16 mouse cellular contexts compared by ENCODE assay signal in the genomic region with DNA sequence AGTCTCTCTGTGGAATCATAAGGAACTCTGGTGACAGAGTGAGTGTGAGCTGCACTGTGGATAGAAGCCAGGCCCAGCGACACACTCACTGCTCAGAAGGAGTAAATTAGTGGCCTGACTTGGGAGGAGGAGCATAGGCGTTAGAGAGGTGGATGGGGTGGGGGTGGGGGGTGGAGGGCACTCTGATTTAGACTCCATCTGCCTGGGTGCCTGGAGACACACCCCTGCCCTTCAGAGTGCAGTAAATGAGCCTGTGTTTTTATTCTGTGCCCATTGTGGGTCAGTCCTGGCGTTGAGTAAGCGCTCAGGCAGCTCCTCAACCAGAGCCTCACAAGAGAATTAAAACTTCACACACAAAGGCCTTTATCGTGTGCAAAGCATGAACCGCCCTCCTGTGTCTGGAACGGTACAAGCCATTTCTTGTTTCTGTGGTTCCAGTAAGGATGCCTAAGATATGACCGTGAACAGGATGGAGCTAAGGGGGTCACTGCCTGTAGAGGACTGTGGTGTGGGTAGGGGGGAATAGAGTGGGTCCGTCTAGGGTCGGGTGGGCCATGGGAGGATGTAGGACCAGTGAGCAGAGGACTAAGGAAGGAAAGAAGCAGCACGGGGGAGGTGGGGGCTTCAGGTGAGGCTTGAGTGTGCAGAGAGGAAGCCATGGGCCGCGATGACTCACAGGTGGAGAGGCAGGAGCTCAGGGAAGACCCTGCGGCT. TPM values are rescaled to one million over a fixed set of nuclear protein-coding genes. Genes with fewer than 3 reads are reported as not detected.
DNase-seq lines count a peak whose midpoint lies in the region; ATAC-seq and TF ChIP-seq lines count a peak whose summit lies in the region.
"Had no signal": no experiment of that assay in that cellular context is flagged by ENCODE, and none has a peak within 500 bp of the region (broad histone marks: within the 10 kb centered on the region; RNA-seq: fewer than 3 reads in every experiment).

No protein-coding gene starts in this region.

- ATAC-seq in heart, embryonic 12.5 days (ENCODE audit: insufficient number of reproducible peaks, low FRiP score) = peak; percentile 22; the same call in 1 of the 2 replicates
- peak; percentile 58; the same call in 1 of the 2 replicates for ATAC-seq in midbrain, embryonic 13.5 days
- ATAC-seq in midbrain, postnatal 0 days (ENCODE audit: low FRiP score) = no peak
- ATAC-seq in forebrain, postnatal 0 days = peak; percentile 29; the same call in 1 of the 2 replicates
- ATAC-seq in intestine, embryonic 16.5 days = no peak
- ATAC-seq: inflammation-experienced regulatory T-cells, adult 6 months had no signal

- DNase-seq in heart, adult 9 months (ENCODE audit: low spot score in 2 of 2) = no peak
- no peak for DNase-seq in midbrain, postnatal 0 days (ENCODE audit: low spot score)
- no peak for DNase-seq in forebrain, postnatal 0 days
- no peak for DNase-seq in right cerebral cortex, adult 2 months (ENCODE audit: low spot score in 2 of 2)
- DNase-seq in spleen, postnatal 4 days (ENCODE audit: low spot score in 2 of 2) = no peak
- DNase-seq: B cell, adult 2 months; cerebellum, adult 18-20 months; kidney, postnatal 10 days; lung, adult 18-20 months; thymus, postnatal 36 days had no signal

- H3K36me3 ChIP-seq in heart, embryonic 12.5 days = peaks cover 59% of the 10 kb centered on the region
- H3K36me3 ChIP-seq in midbrain, embryonic 13.5 days = 0 out of 2 replicates have a peak, but pooled peaks cover 6% of the 10 kb centered on the region
- no peaks in the 10 kb centered on the region for H3K36me3 ChIP-seq in midbrain, postnatal 0 days (ENCODE audit: insufficient read depth, low read length)
- no peaks in the 10 kb centered on the region for H3K36me3 ChIP-seq in forebrain, postnatal 0 days (ENCODE audit: insufficient read depth)
- H3K36me3 ChIP-seq in intestine, embryonic 16.5 days (ENCODE audit: control insufficient read depth, insufficient read depth, low read length) = no peaks in the 10 kb centered on the region

- H3K4me1 ChIP-seq in heart, embryonic 12.5 days (replicated peaks) = peaks cover 8% of the 10 kb centered on the region; the same call in 1 of the 2 replicates
- H3K4me1 ChIP-seq in midbrain, embryonic 13.5 days (replicated peaks) = peaks cover 5% of the 10 kb centered on the region; the same call in 1 of the 2 replicates
- no peaks in the 10 kb centered on the region for H3K4me1 ChIP-seq in midbrain, postnatal 0 days (ENCODE audit: insufficient read depth, low read length)
- H3K4me1 ChIP-seq in forebrain, postnatal 0 days (ENCODE audit: insufficient read depth) = no peaks in the 10 kb centered on the region
- peaks cover 3% of the 10 kb centered on the region; the same call in 1 of the 2 replicates for H3K4me1 ChIP-seq in intestine, embryonic 16.5 days (ENCODE audit: control insufficient read depth, insufficient read depth, low read length)
- H3K4me1 ChIP-seq: limb, embryonic 15.5 days had no signal

- no peak overlapping the region for H3K4me2 ChIP-seq in heart, embryonic 12.5 days
- no peak overlapping the region for H3K4me2 ChIP-seq in midbrain, embryonic 13.5 days (replicated peaks)
- H3K4me2 ChIP-seq in midbrain, postnatal 0 days (ENCODE audit: low read depth, low read length, poor library complexity, severe bottlenecking) = no peak overlapping the region
- no peak overlapping the region for H3K4me2 ChIP-seq in forebrain, postnatal 0 days (ENCODE audit: low read depth)
- H3K4me2 ChIP-seq in intestine, embryonic 16.5 days (ENCODE audit: low read depth, low read length) = no peak overlapping the region
- H3K4me2 ChIP-seq: limb, embryonic 15.5 days had no signal

- 78% methylated on average over 14 of the region's 14 CpGs for WGBS in heart, embryonic 12.5 days
- 70% methylated on average over 14 of the region's 14 CpGs for WGBS in midbrain, embryonic 13.5 days
- 69% methylated on average over 14 of the region's 14 CpGs for WGBS in midbrain, postnatal 0 days
- WGBS in forebrain, postnatal 0 days = 54% methylated on average over 14 of the region's 14 CpGs
- WGBS in intestine, embryonic 16.5 days = 82% methylated on average over 14 of the region's 14 CpGs

- no peaks in the 10 kb centered on the region for H3K9me3 ChIP-seq in heart, embryonic 12.5 days (replicated peaks)
- no peaks in the 10 kb centered on the region for H3K9me3 ChIP-seq in midbrain, embryonic 13.5 days
- no peaks in the 10 kb centered on the region for H3K9me3 ChIP-seq in midbrain, postnatal 0 days (ENCODE audit: low read length)
- no peaks in the 10 kb centered on the region for H3K9me3 ChIP-seq in forebrain, postnatal 0 days (ENCODE audit: low read length)
- no peaks in the 10 kb centered on the region for H3K9me3 ChIP-seq in intestine, embryonic 16.5 days (ENCODE audit: control insufficient read depth, low read length)
- H3K9me3 ChIP-seq: limb, embryonic 15.5 days had no signal

- H3K27ac ChIP-seq in heart, embryonic 12.5 days (ENCODE audit: poor library complexity, severe bottlenecking) = no peak overlapping the region
- H3K27ac ChIP-seq in midbrain, embryonic 13.5 days = 0 out of 2 replicates have a peak overlapping the region, but pooled peaks have one; percentile 51
- no peak overlapping the region for H3K27ac ChIP-seq in midbrain, postnatal 0 days (ENCODE audit: low read depth, low read length)
- no peak overlapping the region for H3K27ac ChIP-seq in forebrain, postnatal 0 days (ENCODE audit: low read depth, low read length)
- H3K27ac ChIP-seq in intestine, embryonic 16.5 days (ENCODE audit: low read length) = no peak overlapping the region
- H3K27ac ChIP-seq: limb, embryonic 15.5 days; macrophage had no signal

- TF ChIP-seq CTCF in midbrain, postnatal 0 days (IDR thresholded peaks at IDR 0.05) = no peak
- TF ChIP-seq CTCF in forebrain, postnatal 0 days (IDR thresholded peaks at IDR 0.05; ENCODE audit: low read depth) = no peak

- no peak overlapping the region for H3K4me3 ChIP-seq in heart, embryonic 12.5 days
- H3K4me3 ChIP-seq in midbrain, embryonic 13.5 days (replicated peaks) = no peak overlapping the region
- no peak overlapping the region for H3K4me3 ChIP-seq in midbrain, postnatal 0 days (ENCODE audit: low read depth, low read length)
- H3K4me3 ChIP-seq in forebrain, postnatal 0 days (ENCODE audit: low read depth, low read length) = no peak overlapping the region
- no peak overlapping the region for H3K4me3 ChIP-seq in intestine, embryonic 16.5 days (ENCODE audit: low read length)
- H3K4me3 ChIP-seq: limb, embryonic 15.5 days had no signal

- no peak overlapping the region for H3K9ac ChIP-seq in heart, embryonic 12.5 days
- H3K9ac ChIP-seq in midbrain, embryonic 13.5 days (replicated peaks) = no peak overlapping the region
- H3K9ac ChIP-seq in midbrain, postnatal 0 days (replicated peaks; ENCODE audit: low read length, poor library complexity, severe bottlenecking) = no peak overlapping the region
- H3K9ac ChIP-seq in forebrain, postnatal 0 days = no peak overlapping the region
- no peak overlapping the region for H3K9ac ChIP-seq in intestine, embryonic 16.5 days (ENCODE audit: low read depth, low read length)
- H3K9ac ChIP-seq: limb, embryonic 15.5 days had no signal

- no peaks in the 10 kb centered on the region for H3K27me3 ChIP-seq in heart, embryonic 12.5 days (replicated peaks)
- no peaks in the 10 kb centered on the region for H3K27me3 ChIP-seq in midbrain, embryonic 13.5 days
- no peaks in the 10 kb centered on the region for H3K27me3 ChIP-seq in midbrain, postnatal 0 days (ENCODE audit: insufficient read depth, low read length)
- H3K27me3 ChIP-seq in forebrain, postnatal 0 days (ENCODE audit: insufficient read depth, low read length) = no peaks in the 10 kb centered on the region
- no peaks in the 10 kb centered on the region for H3K27me3 ChIP-seq in intestine, embryonic 16.5 days (replicated peaks; ENCODE audit: control insufficient read depth, insufficient read depth, low read length)
- H3K27me3 ChIP-seq: limb, embryonic 15.5 days had no signal

RNA-seq across cellular contexts. Expression of a gene that starts 16.9 kb away (rescaled TPM):
- polyA plus RNA-seq in heart, embryonic 12.5 days (2016; fragmentation: Nextera tagmentation; extraction: Ambion mirVana) = 19.2 and 20.6 TPM in 2 replicates
- 13.3 and 16.6 TPM in 2 replicates for polyA plus RNA-seq in midbrain, embryonic 13.5 days (2015; fragmentation: Nextera tagmentation; extraction: Ambion mirVana)
- 5.9 and 6.7 TPM in 2 replicates for total RNA-seq in midbrain, postnatal 0 days (2014; rRNA removed)
- polyA plus RNA-seq in midbrain, postnatal 0 days (2015; fragmentation: Nextera tagmentation; extraction: Ambion mirVana) = 4.6 and 5.6 TPM in 2 replicates
- total RNA-seq in forebrain, postnatal 0 days (2014; rRNA removed) = 8.6 and 11.0 TPM in 2 replicates
- 5.0 and 6.0 TPM in 2 replicates for polyA plus RNA-seq in forebrain, postnatal 0 days (2015; fragmentation: Nextera tagmentation; extraction: Ambion mirVana)
- 17.1 and 18.2 TPM in 2 replicates for polyA plus RNA-seq in intestine, embryonic 16.5 days (2015; fragmentation: Nextera tagmentation; extraction: Ambion mirVana)

RNA-seq across cellular contexts. Expression of a gene that starts 19.1 kb away (rescaled TPM):
- polyA plus RNA-seq in heart, embryonic 12.5 days (2016; fragmentation: Nextera tagmentation; extraction: Ambion mirVana) = 10.3 and 14.9 TPM in 2 replicates
- 33.3 and 34.4 TPM in 2 replicates for polyA plus RNA-seq in midbrain, embryonic 13.5 days (2015; fragmentation: Nextera tagmentation; extraction: Ambion mirVana)
- 61.4 and 69.0 TPM in 2 replicates for total RNA-seq in midbrain, postnatal 0 days (2014; rRNA removed)
- 22.4 and 25.8 TPM in 2 replicates for polyA plus RNA-seq in midbrain, postnatal 0 days (2015; fragmentation: Nextera tagmentation; extraction: Ambion mirVana)
- 45.2 and 70.4 TPM in 2 replicates for total RNA-seq in forebrain, postnatal 0 days (2014; rRNA removed)
- 31.3 and 32.2 TPM in 2 replicates for polyA plus RNA-seq in forebrain, postnatal 0 days (2015; fragmentation: Nextera tagmentation; extraction: Ambion mirVana)
- polyA plus RNA-seq in intestine, embryonic 16.5 days (2015; fragmentation: Nextera tagmentation; extraction: Ambion mirVana) = 10.7 and 11.4 TPM in 2 replicates

Comparison
In these comparisons a context has a peak if more than half of its experiments do, and no peak if none do; other contexts are left out.
1. ATAC-seq: peak in heart, embryonic 12.5 days (single experiment), midbrain, embryonic 13.5 days (single experiment) and forebrain, postnatal 0 days (single experiment); none in midbrain, postnatal 0 days (single experiment) and intestine, embryonic 16.5 days (single experiment).